Mouse (Mus musculus) gastrocnemius, postnatal 36 days (tissue): ENCODE measurements around the gene Pgs1. TPM values are rescaled to one million over a fixed set of nuclear protein-coding genes. Genes with fewer than 3 reads are reported as not detected.
A peak's percentile ranks its signal among the peaks of the same experiment; 100 is the strongest.

Experiments
- DNase-seq, 2 experiments: peaks; one replicate each; pipeline ENCODE4 v3.0.0; 2022
- intact Hi-C: fragments of 180-260 bp; cut with DNase I; formaldehyde crosslinking; loops from one replicate; pipeline ENCODE4 v1.15.1; 2025
- total RNA-seq, 2 experiments: library from RNA; stranded (reverse); gene quantifications; 2 replicates each; pipeline ENCODE4 v1.2.3; 2021

Gene Pgs1
- total RNA-seq, 2 experiments from 2014 or later = 17.9 to 18.9 TPM

DNA sequence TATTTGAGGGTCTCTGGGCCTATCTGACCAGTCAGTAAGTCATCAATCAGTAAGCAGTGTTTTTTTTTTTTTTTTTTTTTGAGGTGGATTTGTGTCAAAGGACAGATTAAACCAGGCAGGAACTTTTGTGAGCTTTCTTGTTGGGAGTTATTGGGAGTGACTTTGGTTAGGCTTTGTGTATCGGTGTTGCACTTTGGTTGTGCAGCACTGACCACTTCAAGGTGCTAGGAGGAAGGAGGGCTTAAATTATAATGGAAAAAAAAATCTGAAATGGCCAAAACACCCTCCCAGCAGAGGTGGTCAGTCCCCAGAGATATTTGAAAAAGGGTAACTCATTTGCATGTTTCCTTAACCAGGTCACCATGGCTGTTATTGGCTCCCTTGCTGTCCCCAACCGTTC is 11.0 kb downstream of the Pgs1 start:
- intact Hi-C loops = no loop called here

GRCm38 (mm10) chr11:117998356-117998755 is 12.3 kb downstream of the Pgs1 start:
- no peak for DNase-seq
- intact Hi-C loops = no loop called here

More for the DNA sequence above, 11.0 kb downstream of the Pgs1 start:
- DNase-seq = no peak

DNA sequence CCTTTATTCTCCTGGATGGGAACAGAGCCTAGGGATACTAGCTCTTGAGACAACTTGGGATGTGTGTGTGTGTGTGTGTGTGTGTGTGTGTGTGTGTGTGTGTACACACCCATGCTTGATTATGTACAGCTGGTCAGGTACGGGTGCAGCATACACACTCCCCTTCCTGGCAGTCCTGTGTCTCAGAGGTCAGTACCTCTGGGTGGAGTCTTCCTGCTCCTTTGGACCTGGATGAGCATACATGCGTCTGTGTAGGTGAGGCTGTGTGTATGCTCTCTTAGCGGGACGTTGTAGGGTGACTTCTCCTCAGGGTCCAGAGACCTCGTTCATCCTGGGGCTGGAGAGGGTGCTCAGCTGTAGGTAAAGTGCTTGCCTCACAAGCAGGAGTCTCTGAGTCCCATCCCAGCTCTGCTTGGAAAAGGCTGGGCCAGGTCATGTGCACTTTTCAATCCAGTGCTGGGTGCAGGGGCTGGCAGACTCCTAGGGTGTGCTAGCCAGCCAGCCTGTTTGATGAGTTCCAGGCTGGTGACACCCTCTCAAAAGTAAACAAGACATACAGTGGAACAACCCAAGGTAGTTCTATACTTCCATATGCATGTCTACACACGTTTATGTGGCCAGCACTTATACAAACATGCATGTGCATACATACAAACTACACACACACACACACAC is 13.3 kb downstream of the Pgs1 start:
- no peak for DNase-seq
- intact Hi-C loops = no loop called here

DNA sequence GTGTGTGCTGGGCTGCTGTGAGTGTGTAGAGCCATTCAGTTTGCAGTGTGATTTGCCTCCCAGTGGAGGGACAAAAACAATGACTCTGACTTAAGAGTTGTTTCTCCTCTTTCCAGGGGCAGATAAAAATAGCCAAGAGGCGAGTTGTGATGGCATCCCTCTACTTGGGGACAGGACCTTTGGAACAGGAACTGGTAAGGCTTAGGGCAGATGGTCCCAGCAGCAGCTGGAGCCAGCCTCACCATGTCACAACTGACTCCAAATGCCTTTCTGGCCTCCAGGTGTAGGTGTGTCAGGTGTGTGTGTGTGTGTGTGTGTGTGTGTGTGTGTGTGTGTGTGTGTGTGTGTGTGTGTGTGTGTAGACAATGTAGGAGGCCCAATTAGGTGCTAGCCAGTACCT is 14.0 kb downstream of the Pgs1 start:
- no peak for DNase-seq
- intact Hi-C loops = no loop called here

DNA sequence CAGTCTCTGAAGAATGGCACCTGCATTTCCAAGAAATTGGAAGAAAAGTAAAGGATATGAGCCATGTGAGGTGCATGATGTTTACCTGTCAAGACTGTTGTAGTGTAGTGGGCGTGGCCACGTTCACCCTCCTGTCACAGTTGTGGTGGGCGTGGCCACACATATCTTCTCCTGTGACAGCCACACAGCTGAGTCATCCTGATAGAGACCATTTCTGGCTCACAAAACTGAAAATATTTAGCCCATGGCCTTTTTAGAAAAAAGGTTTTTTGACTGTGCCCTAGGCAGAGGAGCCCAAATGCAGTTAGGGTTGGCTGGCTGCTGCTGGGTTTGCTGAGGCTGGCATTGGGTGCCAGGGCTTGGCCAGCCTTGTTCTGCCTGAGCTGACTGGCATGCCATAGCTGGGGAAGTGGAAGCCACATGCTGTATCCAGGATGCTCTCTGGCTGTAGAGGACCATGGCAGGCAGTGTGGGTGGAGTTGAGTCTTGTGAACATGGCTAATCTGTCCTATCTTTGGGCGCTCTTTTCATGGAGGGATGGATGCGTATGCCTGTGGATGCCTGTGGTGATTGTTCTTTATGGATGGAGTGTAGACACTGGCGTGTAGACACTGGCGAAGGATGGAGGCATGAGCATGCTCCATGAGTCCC is 14.6 kb downstream of the Pgs1 start:
- intact Hi-C loops = no loop called here
- DNase-seq = no peak

- no peak for DNase-seq
- intact Hi-C loops = no loop called here
These were observed 17.1 kb downstream of the Pgs1 start for GRCm38 (mm10) chr11:118003176-118003575.

DNA sequence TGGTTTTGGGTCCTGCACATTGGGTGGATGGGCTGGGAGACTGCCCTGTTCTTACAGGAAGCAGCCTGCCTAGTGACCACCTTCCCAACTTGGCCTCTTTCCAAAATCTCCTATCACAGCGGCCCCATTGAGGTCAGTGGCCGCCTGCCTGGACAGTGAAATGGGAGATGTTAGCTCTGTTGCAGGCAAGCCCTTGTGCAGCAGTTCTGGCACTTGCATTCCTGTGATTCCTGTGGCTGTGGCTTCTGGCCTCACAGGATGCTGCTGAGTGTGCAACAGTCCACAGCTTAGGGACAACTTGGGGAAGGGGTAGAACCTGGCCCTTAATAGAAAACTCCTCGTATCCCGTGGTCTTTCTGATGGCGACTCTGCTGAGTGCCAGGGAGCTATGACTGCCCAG is 17.6 kb downstream of the Pgs1 start:
- no peak for DNase-seq
- intact Hi-C loops = no loop called here

GRCm38 (mm10) chr11:118004217-118004616 is 18.1 kb downstream of the Pgs1 start:
- intact Hi-C loops = no loop called here
- no peak for DNase-seq

DNA sequence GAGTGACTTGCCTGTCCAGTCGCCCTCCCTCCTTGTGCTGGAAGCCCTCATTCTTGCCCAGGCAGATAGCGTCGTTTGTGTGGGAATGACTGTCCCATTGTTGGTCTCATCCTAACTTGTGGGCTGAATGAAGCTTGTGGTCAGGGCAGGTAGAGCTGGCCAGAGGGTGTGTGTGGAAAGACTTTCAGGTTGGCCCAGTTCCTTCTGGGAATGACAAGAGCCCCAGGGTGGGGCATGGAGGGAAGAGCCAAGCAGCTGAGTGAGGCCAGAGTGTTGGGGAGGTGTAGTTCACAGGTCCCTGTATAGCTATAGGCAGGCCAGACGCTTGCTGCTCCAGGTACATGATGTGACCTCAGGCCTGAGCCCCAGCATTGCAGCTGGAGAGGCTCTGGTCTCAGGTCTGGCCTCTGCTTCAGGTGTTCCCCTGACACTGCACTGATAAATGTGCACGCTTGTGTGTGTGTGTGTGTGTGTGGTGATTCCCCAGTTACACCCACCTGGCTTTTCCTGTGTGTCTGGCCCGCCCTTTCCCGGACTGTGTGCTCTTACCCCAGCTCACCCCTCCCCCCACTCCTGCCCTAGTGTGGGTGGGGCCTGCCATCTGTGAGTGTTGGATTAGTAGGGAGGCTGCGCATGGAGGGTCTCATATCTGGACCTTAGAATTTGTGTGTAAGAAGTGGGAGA is 21.5 kb downstream of the Pgs1 start:
- no peak for DNase-seq
- intact Hi-C loops = no loop called here

DNA sequence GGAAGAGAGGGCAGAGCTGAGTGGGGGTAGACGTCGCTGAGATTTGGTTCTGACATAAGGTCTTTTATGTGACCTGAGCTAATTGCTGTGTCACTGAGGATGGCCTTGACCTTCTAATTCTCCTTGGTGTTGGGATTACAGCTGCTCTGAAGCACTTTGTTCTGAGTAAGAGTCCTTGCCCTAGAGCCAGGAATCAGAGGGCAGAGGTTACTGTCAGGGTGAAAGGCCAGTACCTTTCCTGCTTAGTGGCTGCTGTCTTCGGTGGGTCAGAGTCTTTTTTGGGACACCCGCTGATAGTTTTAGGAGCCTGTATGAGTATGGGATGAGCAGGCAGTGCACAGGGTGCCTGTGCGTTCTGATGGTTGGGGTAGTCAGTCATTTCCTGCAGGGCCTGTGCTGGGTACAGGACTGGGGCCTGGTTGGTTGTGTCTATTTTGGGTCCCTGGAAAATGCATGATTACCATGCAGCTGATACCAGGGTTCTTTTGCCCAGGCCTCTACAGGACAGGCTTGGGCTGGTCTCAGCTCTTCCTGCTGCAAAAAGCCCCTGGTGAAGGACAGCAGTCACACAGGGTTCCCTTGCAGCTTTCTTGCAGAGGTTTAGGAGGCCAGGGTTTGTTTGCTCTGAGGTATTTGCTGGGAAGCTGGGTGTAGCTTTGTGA is 22.2 kb downstream of the Pgs1 start:
- DNase-seq = no peak
- intact Hi-C loops = no loop called here

- intact Hi-C loops = no loop called here
These were observed 22.8 kb downstream of the Pgs1 start for GRCm38 (mm10) chr11:118008843-118009242.

GRCm38 (mm10) chr11:118009865-118010571 is 23.9 kb downstream of the Pgs1 start:
- intact Hi-C loops = no loop called here
- no peak for DNase-seq

More at GRCm38 (mm10) chr11:118008843-118009242, 22.8 kb downstream of the Pgs1 start:
- no peak for DNase-seq

GRCm38 (mm10) chr11:118012595-118012994 is 26.5 kb downstream of the Pgs1 start:
- intact Hi-C loops = no loop called here
- no peak for DNase-seq

DNA sequence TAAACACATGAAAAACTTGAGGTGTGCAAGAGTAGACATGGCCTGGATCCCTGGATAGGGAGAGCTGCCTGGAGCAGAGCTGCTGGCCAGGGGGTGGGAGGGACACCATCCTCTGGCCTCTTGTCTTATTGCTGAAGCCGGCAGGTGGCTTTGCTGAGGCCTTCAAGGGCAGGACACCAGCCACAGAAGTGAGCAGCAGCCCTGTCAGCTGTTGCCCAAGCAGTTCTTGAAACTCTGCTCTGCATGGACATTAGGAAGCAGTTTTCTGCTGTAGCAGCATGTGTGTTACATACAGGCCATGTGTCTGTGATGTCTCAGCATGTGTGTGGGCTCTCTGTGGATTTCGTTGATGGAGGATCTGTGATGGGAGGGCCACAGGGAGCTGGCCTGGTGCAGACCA is 27.2 kb downstream of the Pgs1 start:
- intact Hi-C loops = no loop called here
- no peak for DNase-seq

DNA sequence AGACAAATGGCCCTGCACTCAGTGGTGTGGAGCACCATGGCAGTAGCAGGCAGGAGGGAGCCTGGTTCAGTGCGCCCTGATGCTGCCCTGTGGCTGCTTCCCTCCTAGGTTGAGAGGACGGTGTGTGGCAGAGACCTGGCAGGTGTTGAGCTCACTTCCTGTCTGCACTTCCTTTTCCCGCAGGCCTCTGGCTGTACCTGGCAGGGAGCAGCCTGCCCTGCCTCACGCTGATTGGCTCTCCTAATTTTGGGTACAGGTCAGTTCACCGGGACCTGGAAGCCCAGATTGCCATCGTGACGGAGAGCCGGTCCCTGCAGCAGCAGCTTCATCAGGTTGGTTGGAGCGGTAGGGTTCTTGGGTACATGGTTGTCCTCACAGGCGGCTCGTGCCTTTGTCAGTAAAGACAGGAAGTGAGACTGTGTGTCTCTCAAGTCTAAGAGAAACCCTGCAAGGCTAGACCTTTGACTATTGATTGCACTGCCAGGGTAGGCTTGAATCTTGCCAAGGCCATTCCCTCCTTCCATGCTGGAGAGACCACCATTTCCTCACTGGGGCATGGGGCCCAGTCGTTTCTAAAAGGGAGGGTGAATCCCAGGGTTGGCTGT is 28.4 kb downstream of the Pgs1 start:
- DNase-seq = no peak
- intact Hi-C loops = no loop called here

GRCm38 (mm10) chr11:118015381-118016145 is 29.5 kb downstream of the Pgs1 start:
- DNase-seq = no peak
- intact Hi-C loops = no loop called here

DNA sequence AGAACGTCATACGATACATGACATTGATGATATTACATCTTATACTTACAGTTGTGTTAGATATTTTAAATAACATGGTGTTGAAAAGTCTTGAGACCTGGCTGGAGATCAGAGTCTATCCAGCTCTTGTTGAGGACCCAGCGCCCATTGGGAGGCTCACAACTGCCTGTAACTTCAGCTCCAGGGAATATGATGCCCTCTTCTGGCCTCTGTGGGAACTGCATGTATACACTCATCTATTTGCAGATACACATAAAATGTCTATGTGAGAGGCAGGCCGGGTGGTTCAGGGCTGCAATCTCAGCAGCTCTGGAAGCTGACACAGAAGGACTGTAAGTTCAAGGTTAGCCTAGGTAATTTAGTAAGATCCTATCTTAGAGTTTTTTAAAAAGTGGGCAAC is 32.2 kb downstream of the Pgs1 start:
- intact Hi-C loops = no loop called here
- DNase-seq = no peak

GRCm38 (mm10) chr11:118021806-118022205 is 35.7 kb downstream of the Pgs1 start:
- intact Hi-C loops = loop anchor here (1.0 to 2.0 kb wide), 3 partner anchors 52 to 151 kb away; partner anchors contain the start of gene Socs3
- DNase-seq = peak; percentile 63 to 66

DNA sequence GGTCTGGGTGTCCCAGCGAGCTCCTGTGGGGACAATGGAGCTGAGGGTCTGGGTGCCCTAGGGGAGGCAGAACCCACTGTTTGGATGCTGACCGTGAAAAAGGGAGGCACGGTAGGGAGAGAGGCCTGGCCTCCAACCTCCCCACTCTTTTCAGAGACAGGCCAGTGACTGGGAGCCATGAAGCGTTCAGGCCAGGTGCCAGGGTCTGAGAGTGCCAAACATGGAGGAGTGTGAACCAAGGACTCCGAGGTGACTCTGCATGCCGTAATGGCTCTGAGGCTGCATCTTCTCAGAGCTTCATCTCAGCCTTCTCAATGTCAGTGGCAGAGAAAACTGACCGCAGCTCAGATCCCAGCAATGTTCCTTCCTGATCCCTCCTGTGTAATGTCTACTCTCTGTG is 37.4 kb downstream of the Pgs1 start:
- no peak for DNase-seq
- intact Hi-C loops = loop anchor here (2.0 kb wide), 1 partner anchor 111 kb away; no protein-coding TSS in a partner anchor
